Mouse (Mus musculus) heart, embryonic 15.5 days (tissue): Measurements from ENCODE around the gene Ephb1. TPM values are rescaled to one million over a fixed set of nuclear protein-coding genes. Genes with fewer than 3 reads are reported as not detected.

Experiments used
- ATAC-seq: fragments of 200-750 bp; cut with Nextera tagmentation; replicated peaks from 2 replicates; pipeline ENCODE4 v1.8.0; 2017; ENCODE audit warnings: low read depth, moderate TSS enrichment; ENCODE audit not compliant: insufficient number of reproducible peaks, insufficient read depth, low FRiP score
- H3K27ac ChIP-seq: fragments of 300-500 bp; sonication (generic); 2 replicates; pipeline ENCODE4 v1.5.1; 2015; ENCODE audit warnings: mild to moderate bottlenecking, inconsistent platforms
- H3K27me3 ChIP-seq: fragments of 300-500 bp; sonication (generic); 2 replicates; pipeline ENCODE4 v1.6.1; 2015; ENCODE audit warnings: inconsistent platforms
- H3K36me3 ChIP-seq: fragments of 300-500 bp; sonication (generic); 2 replicates; pipeline ENCODE4 v1.6.1; 2015; ENCODE audit warnings: mild to moderate bottlenecking, inconsistent platforms
- H3K4me1 ChIP-seq: fragments of 300-500 bp; sonication (generic); replicated peaks from 2 replicates; pipeline ENCODE4 v1.6.1; 2015; ENCODE audit warnings: inconsistent platforms
- H3K4me2 ChIP-seq: fragments of 300-500 bp; sonication (generic); 2 replicates; pipeline ENCODE4 v1.6.1; 2015; ENCODE audit warnings: inconsistent platforms, mild to moderate bottlenecking, moderate library complexity
- H3K4me3 ChIP-seq: fragments of 300-500 bp; sonication (generic); 2 replicates; pipeline ENCODE4 v1.5.1; 2015; ENCODE audit warnings: mild to moderate bottlenecking, inconsistent platforms
- H3K9ac ChIP-seq: fragments of 300-500 bp; sonication (generic); 2 replicates; pipeline ENCODE4 v1.6.1; 2015; ENCODE audit warnings: mild to moderate bottlenecking, inconsistent platforms
- H3K9me3 ChIP-seq: fragments of 300-500 bp; sonication (generic); replicated peaks from 2 replicates; pipeline ENCODE4 v1.6.1; 2016; ENCODE audit warnings: inconsistent platforms
- WGBS: fragments of 180-500 bp; shearing (Covaris S2); methylation state at CpG from one replicate; pipeline ENCODE4 v1.1.7; 2015; ENCODE audit warnings: mixed read lengths; 5-methylcytosine and 5-hydroxymethylcytosine counted together
- polyA plus RNA-seq: library from polyadenylated mRNA; unstranded; fragments of >200 nt; fragmentation: Nextera tagmentation; extraction: Ambion mirVana; gene quantifications from 2 replicates; pipeline ENCODE4 v1.2.1, GENCODE M21; 2015

The Ephb1 gene
- polyA plus RNA-seq, 1 experiment from 2014 or later: 1.4 TPM

DNA sequence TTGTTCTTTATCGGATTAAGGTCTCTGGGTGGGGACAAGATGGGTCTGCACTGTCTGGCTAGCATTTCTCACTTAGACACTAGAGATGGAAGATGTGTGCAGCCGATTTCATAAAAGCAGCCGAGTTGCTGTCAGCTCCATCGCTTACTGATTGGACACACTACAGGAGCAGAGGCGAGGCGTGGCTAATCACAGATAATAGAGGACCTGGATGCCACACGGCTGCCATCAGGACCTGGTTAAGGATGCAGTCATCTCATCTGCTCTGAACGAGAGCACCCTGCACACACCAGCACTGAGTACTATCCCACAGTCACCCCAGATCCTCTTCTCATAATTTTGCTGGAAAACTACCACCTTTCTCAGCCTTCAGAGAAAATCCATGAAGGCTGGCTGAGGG lies 419.6 kb downstream of the Ephb1 start:
- Histone ChIP-seq H3K36me3 (no peaks in the 10 kb centered on the region), H3K4me1 (no peaks in the 10 kb centered on the region), H3K4me2 (no peak overlapping the region), H3K4me3 (no peak overlapping the region), H3K9ac (no peak overlapping the region), H3K27me3 (peaks cover 10% of the 10 kb centered on the region; the same call in 1 of the 2 replicates), H3K9me3 (no peaks in the 10 kb centered on the region), H3K27ac (no peak overlapping the region)
- ATAC-seq: no peak
- 61% methylated on average over 8 of the region's 8 CpGs for WGBS

DNA sequence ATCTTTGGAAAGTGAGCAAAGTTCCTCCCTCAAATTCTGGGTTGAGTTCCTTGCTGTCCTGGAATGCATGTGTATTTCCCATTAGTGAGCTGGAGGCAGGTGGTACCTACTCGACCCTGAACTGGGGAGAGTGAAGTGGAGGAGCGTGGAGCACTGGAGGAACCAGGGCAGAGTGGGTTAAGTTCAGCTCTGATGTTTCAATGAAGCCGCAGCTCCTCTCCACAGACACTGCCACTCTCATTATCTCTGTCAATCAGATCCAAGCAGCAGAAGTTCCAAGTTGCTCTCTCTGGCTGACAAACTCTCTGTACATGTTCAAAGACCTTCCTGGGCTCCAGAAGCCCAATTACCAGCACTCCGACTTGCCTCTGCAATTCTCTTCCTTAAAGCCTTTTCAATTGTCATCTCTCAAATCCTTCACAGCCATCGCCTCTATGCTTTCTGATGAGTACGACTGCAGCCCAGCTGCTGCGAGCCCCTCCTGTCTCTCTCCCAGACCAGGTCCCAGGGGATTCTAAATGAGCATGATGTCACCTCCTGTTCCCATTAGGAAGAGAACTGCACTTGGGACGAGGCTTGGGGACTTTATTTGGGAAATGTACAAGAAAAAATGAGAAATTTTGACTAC lies 420.4 kb downstream of the Ephb1 start:
- no peak for ATAC-seq
- no peak overlapping the region for H3K4me3 ChIP-seq
- WGBS: 55% methylated on average over 8 of the region's 8 CpGs
- H3K9ac ChIP-seq: no peak overlapping the region
- no peaks in the 10 kb centered on the region for H3K4me1 ChIP-seq
- peaks cover 10% of the 10 kb centered on the region; the same call in 1 of the 2 replicates for H3K27me3 ChIP-seq
- H3K36me3 ChIP-seq: no peaks in the 10 kb centered on the region
- no peaks in the 10 kb centered on the region for H3K9me3 ChIP-seq
- no peak overlapping the region for H3K4me2 ChIP-seq
- no peak overlapping the region for H3K27ac ChIP-seq

DNA sequence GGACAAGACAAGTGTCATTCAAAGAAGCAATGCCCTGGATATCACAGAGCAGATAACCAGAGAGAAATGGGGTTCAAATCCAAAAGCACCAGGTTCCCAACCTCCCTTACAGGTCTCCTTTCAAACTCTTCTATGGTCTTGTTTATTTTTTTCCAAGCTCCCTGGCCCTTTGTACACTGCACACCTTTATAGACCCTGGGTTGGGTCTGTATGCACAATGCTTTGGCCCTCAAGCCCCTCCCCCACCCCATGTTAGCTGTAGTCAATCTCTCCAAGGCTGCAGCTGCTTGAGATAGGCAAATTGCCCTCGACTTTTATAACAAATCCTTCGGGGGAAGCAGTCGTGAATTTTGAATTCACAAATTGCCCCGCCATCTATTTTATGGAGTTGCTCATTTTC lies 429.7 kb downstream of the Ephb1 start:
- Histone ChIP-seq H3K9me3 (no peaks in the 10 kb centered on the region), H3K4me1 (peaks cover 7% of the 10 kb centered on the region), H3K36me3 (no peaks in the 10 kb centered on the region), H3K9ac (no peak overlapping the region), H3K4me3 (no peak overlapping the region), H3K27ac (no peak overlapping the region), H3K27me3 (no peaks in the 10 kb centered on the region), H3K4me2 (no peak overlapping the region)
- 52% methylated on average over 4 of the region's 4 CpGs for WGBS
- no peak for ATAC-seq

DNA sequence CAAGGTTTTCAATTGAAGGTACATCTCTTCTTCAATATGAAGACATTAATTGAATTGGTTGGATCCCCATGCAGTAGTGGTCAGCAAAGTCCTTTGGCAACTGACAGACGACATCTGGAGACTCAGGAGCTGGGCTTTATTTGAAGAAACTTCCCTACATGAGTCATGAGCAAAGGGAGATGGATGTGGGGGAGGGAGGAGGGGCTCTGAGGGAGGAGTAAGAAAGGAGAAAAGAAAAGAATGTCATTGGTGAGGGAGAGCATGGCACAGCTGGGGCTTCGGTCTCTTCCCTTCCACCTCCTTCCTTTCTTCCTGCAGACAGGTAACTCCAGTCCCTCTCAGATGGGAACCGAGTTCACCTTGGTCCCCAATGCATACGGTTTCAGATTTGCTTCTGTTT lies 431.6 kb downstream of the Ephb1 start:
- H3K4me3 ChIP-seq: no peak overlapping the region
- H3K27ac ChIP-seq: no peak overlapping the region
- H3K9ac ChIP-seq: no peak overlapping the region
- no peak for ATAC-seq
- no peaks in the 10 kb centered on the region for H3K36me3 ChIP-seq
- H3K27me3 ChIP-seq: no peaks in the 10 kb centered on the region
- no peaks in the 10 kb centered on the region for H3K9me3 ChIP-seq
- H3K4me1 ChIP-seq: peaks cover 7% of the 10 kb centered on the region
- 68% methylated on average over 4 of the region's 4 CpGs for WGBS
- no peak overlapping the region for H3K4me2 ChIP-seq

DNA sequence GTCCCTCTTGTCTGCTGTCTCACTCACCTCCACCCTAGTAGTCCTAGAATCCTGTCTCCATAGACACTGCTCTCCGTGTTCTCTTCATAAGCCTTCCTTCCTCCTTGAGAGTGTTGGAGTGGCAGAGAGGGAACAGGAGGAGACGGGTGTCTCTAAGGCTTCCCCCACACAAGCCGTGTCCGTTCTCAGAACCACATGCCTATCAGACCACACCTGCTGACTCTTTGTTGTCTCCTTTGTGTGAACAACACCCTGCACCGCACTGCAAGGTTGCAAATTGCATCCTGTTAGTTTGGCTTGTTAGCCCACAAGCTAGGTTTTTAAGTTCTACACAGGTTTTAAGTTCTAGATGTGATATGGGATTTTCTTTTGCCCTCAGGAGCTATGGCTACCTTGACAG lies 435.2 kb downstream of the Ephb1 start:
- ATAC-seq: no peak
- 77% methylated on average over 5 of the region's 5 CpGs for WGBS

DNA sequence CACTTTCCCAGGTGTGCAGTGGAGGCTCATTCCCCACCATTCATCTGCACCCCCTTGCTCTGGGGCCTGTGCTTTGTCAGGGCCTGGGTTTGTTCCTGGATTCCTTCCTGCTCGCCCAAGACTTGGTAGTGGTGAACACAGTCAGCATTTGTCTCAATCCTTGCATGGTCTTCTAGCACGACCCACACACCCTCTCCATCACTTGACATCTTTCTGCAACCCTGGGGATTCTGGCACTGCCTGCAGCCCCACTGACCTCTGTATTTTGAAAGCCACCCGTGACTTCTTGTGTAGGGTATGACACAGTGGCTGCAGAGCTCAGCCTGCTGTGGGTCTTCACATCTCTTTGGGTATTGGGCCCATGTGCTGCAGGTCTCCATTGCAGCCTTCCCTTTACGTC lies 435.7 kb downstream of the Ephb1 start:
- Histone ChIP-seq H3K4me2 (no peak overlapping the region), H3K9me3 (no peaks in the 10 kb centered on the region), H3K36me3 (no peaks in the 10 kb centered on the region), H3K27ac (no peak overlapping the region), H3K9ac (no peak overlapping the region), H3K27me3 (no peaks in the 10 kb centered on the region), H3K4me1 (no peaks in the 10 kb centered on the region; the same call in 1 of the 2 replicates), H3K4me3 (no peak overlapping the region)
- ATAC-seq: no peak
- WGBS: 66% methylated on average over 4 of the region's 4 CpGs

More for the DNA sequence above, 435.2 kb downstream of the Ephb1 start:
- no peaks in the 10 kb centered on the region for H3K27me3 ChIP-seq
- H3K9ac ChIP-seq: no peak overlapping the region
- no peaks in the 10 kb centered on the region for H3K9me3 ChIP-seq
- no peak overlapping the region for H3K4me2 ChIP-seq
- no peak overlapping the region for H3K27ac ChIP-seq
- H3K36me3 ChIP-seq: no peaks in the 10 kb centered on the region
- no peak overlapping the region for H3K4me3 ChIP-seq
- H3K4me1 ChIP-seq: peaks cover 4% of the 10 kb centered on the region

DNA sequence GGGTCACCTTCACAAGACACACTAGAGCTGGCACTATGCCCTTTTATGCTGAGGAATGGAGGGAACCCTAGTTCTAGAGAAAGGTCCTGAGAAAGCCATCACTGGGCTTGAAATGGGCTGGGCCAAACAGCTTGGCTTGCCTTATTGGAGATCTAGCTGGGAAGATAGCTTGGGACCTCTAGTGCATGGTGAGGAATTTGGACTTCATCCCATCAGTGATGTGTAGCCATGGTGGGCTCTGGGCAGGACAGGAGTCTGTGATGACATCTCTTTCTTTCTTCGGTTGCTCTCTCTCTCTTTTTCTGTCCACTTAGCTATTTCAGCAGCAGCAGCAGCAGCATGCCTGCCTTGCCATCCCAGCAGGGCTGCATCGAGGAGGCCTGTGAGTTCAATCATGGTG lies 439.4 kb downstream of the Ephb1 start:
- Histone ChIP-seq H3K4me1 (0 out of 2 replicates have a peak, but pooled peaks cover 2% of the 10 kb centered on the region), H3K9ac (no peak overlapping the region), H3K4me3 (no peak overlapping the region), H3K27me3 (no peaks in the 10 kb centered on the region), H3K36me3 (no peaks in the 10 kb centered on the region), H3K4me2 (no peak overlapping the region), H3K27ac (no peak overlapping the region), H3K9me3 (no peaks in the 10 kb centered on the region)
- WGBS: 56% methylated on average over 2 of the region's 2 CpGs
- no peak for ATAC-seq

DNA sequence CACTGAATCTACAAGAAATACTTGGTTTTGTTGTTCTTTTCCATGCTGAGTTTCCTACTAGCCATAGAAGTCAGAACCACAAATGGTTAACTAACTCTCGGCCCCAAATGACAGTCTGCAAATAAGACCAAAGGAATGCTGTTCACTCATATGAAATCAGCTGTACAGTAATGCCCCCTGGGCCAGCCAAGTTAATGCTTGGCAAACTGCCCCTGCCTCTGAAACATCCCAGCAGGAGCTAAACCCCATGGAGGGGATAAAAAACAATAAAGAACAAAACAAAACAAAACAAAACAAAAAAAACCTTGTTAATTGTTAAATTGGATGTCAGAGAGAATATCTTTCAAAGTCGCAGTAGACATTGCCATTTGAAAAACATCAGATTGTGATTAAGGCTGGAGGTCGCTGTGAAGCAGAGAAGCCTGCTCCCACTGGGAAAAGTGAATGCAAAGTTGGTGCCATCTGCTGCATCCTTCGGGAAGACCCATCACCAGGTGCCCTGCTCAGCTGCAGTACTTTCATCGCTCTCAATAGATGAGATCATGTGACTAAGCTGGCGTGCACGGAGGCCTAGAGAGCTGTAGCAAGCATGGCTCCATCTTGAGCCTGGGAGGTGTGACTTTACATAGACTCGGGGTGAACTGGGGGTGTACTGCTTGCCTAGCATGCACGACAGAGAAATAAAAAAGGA lies 443.2 kb downstream of the Ephb1 start:
- Histone ChIP-seq H3K4me1 (0 out of 2 replicates have a peak, but pooled peaks cover 2% of the 10 kb centered on the region), H3K27me3 (0 out of 2 replicates have a peak, but pooled peaks cover 2% of the 10 kb centered on the region), H3K4me3 (no peak overlapping the region), H3K27ac (no peak overlapping the region), H3K9ac (no peak overlapping the region), H3K4me2 (no peak overlapping the region), H3K9me3 (no peaks in the 10 kb centered on the region), H3K36me3 (no peaks in the 10 kb centered on the region)
- 56% methylated on average over 9 of the region's 9 CpGs for WGBS
- ATAC-seq: no peak

DNA sequence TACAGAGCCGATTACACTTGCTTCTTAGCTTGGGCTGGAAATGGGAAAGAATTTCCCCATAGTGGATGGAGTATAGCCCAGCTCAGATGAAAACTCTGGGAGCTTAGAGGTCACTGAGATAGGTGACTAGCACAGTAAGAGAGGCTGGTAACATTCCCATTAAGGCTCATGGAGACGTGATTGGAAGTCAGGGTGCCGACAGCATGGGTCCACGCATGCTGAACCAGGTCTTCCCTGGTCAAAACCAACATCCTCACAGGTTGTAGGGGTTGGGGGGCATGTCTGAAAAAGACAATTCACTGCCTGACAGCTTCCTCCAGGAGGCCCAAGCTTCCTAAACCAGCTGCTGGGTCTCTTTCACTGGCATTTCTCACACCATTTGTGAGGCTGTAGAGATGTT lies 445.0 kb downstream of the Ephb1 start:
- Histone ChIP-seq H3K4me2 (no peak overlapping the region), H3K27me3 (0 out of 2 replicates have a peak, but pooled peaks cover 2% of the 10 kb centered on the region), H3K36me3 (no peaks in the 10 kb centered on the region), H3K27ac (no peak overlapping the region), H3K4me1 (0 out of 2 replicates have a peak, but pooled peaks cover 2% of the 10 kb centered on the region), H3K9ac (no peak overlapping the region), H3K4me3 (no peak overlapping the region), H3K9me3 (no peaks in the 10 kb centered on the region)
- no peak for ATAC-seq
- WGBS: 67% methylated on average over 4 of the region's 4 CpGs

DNA sequence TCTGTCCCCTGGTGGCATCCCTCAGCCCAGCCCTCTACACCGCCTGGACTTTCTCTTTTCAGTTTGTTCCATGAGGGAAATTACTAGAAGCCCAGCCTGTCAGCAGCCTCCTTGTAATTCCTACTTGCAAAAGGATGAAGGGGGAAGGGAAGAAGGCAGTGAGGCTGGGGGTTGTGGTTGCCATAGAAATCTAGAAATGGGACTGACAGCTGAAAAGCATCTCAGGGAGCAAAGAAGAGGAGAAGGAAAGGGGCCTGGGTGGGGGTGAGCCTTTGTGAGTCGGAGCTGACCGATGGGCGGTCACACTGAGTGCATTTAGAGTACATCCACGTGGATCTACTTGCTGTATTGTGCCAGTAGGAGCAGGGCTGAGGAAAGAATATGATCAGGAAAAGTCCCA lies 445.6 kb downstream of the Ephb1 start:
- no peak overlapping the region for H3K4me2 ChIP-seq
- H3K9ac ChIP-seq: no peak overlapping the region
- H3K36me3 ChIP-seq: no peaks in the 10 kb centered on the region
- H3K27ac ChIP-seq: no peak overlapping the region
- 0 out of 2 replicates have a peak, but pooled peaks cover 2% of the 10 kb centered on the region for H3K27me3 ChIP-seq
- H3K9me3 ChIP-seq: no peaks in the 10 kb centered on the region
- 62% methylated on average over 5 of the region's 5 CpGs for WGBS
- no peak for ATAC-seq
- 0 out of 2 replicates have a peak, but pooled peaks cover 2% of the 10 kb centered on the region for H3K4me1 ChIP-seq
- H3K4me3 ChIP-seq: no peak overlapping the region

DNA sequence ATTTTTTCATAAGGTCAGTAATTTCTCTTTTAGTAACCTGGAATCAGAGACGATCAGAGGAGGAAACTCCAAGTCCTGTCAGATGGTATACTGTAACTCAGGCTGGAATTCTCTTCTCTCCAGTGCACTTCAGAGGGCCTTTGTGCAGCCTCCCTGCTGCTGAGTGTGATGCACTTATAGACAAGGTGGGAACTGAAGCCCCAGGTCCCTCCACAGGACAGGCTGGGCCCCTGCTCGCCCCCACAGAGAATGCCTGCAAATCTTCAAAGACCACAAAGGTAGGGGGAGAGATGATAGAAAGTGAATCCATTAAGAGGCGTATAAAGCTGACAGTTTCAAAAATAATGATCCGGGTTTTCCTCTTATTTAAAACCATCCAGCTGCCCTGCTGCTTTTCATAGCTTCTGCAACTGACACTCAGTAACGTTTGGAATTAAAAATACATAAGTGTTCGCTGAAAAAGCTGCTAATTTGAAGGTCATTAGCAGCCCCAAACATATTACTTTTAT lies 446.7 kb downstream of the Ephb1 start:
- no peak overlapping the region for H3K4me3 ChIP-seq
- H3K9me3 ChIP-seq: no peaks in the 10 kb centered on the region
- 0 out of 2 replicates have a peak, but pooled peaks cover 2% of the 10 kb centered on the region for H3K4me1 ChIP-seq
- H3K9ac ChIP-seq: no peak overlapping the region
- no peak overlapping the region for H3K4me2 ChIP-seq
- no peak overlapping the region for H3K27ac ChIP-seq
- 53% methylated on average over 6 of the region's 6 CpGs for WGBS
- H3K36me3 ChIP-seq: no peaks in the 10 kb centered on the region
- no peak for ATAC-seq
- 0 out of 2 replicates have a peak, but pooled peaks cover 2% of the 10 kb centered on the region for H3K27me3 ChIP-seq
